Mouse (Mus musculus) gastrocnemius, postnatal 14 days (tissue): ENCODE measurements at regions not wholly inside any gene's neighbourhood (a gene's known extent, or its start where the extent isn't known, plus 50 kb on each side); places are given as distances from the start of the nearest gene placed in this dataset.

Source experiments
- DNase-seq: peaks from one replicate; pipeline ENCODE4 v3.0.0; 2021; ENCODE audit warnings: mixed read lengths
- intact Hi-C: fragments of 180-260 bp; cut with DNase I; formaldehyde crosslinking; loops from one replicate; pipeline ENCODE4 v1.15.1; 2025; ENCODE audit warnings: low total_unique reads

DNA sequence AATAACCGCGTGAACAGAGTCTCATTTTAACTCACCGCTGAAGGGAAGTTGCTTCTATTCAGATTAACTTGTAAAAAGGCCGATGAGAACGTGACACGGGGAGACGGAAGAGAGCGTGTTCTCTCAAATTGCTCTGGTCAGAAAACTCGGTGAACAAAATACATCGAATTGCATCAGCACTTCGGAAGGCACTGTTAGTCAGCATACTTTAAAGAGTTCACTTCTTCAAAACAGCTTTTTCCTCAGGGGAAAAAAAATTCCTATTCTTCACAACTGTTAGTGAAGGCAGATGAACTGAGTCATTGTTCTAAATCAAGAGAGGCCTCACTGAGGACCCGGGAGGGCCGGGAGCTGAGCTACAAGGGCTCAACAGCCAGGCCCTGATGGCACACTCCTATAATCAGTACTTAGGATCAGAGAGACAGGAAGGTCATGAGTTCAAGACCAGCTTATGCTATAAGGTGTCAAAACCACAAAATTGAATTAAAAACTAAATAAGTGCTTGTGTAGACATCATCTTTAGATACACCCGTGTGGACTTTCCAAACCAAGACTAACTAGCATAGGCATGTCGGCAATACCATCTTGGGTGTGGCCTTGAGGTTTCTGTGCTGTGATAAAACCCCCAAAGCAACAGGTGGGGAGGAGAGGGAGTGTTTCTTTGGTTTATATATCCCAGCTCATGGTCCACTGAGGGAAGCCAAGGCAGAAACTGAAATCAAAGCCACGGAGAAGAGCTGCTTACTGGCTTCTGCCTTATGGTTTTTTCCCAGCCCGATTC is 131.2 kb upstream of the Dyrk2 start:
- DNase-seq: no peak
- intact Hi-C loops: no loop called here

DNA sequence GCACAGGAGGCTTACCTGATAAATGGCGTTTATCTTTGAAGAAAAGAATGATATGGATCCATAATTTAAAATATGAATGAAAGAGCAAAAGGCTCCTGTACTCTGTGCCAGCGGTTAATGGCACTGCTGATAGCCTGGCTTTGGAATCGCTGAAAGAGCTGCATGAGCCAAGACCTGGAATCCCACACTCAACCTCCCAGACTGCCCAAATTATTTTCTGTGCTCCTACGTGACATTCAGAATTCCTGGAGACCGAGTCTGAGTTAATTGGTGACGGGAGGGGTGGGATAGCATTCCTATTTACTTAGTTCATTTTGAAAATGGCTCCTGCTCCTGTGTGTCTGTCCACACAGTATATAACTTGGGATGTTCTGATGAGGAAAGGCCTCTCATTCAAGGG is 129.0 kb upstream of the Dyrk2 start:
- intact Hi-C loops: no loop called here
- DNase-seq: no peak

DNA sequence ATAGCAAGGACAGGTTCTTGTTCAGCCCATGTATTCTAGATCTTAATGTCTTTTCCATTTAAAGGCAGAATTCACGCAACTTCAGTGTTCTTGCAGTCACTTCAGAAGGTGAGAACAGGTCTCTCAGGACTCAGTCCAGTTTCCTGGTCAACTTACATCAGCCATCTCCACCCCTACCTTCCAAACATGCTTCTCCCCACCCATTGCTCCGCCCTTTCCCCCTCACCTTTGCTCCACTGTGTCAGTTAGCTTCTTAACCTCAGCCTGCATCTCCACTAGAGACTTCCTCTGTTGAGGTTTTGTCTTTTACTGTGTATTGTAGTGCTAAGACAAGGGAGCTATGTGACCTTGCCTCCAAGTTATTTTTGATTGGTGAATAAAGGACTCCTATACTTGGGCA is 127.0 kb upstream of the Dyrk2 start:
- DNase-seq: no peak
- intact Hi-C loops: no loop called here

DNA sequence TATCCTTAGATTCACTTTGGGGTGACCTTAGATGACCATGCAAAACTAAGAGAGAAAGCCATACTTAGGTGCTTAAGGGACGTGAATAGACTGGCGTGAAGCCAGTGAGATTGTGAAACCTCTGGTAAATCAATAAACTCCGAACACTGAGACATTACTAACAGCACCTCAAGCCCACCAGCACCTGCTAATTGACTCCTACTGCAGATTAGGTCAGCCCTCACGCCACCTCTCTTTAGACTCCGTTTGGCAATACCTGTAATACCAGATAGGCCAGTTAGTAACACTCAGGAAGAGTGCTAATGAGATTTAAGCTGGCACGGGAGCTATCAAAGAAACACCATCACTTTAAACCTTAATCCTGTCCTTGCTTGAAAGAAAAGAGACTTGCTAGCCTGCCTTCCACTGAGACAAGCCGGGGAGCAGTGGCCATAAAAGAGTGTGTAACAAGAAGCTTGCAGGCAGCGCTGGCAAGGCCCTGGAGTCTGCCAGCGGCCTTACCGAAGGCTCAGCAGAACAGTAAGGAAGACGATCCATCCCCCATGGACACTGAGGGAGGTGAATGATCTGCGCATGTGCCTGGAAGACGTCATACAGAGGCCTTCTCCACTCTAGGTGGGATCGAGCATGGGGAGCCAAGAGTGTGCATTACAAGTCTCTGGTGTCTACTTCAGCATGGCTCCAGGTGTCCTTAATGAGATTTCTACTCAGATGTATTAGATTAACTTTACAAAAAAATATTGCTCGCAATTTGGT is 124.0 kb upstream of the Dyrk2 start:
- intact Hi-C loops: no loop called here
- DNase-seq: no peak

DNA sequence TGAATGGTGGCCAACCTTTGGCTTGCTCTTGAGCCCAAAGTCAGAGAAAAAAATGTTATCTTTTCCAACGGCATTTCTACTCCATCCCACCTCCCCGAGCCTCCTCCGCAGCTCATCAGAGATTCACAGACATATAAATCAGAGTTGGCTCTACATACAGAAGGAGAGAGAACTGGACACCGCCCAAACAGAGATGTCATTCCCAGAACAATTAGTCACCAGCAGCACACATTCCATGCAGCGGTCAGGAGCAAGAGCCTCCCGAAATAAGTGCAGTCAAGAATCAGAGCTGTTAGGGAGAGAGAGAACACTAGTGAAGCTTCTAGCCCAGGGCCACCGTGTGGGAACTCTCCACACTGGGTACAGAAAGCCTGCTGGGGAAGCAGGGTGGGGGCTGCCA is 121.2 kb upstream of the Dyrk2 start:
- intact Hi-C loops: no loop called here
- DNase-seq: peak; percentile 56

DNA sequence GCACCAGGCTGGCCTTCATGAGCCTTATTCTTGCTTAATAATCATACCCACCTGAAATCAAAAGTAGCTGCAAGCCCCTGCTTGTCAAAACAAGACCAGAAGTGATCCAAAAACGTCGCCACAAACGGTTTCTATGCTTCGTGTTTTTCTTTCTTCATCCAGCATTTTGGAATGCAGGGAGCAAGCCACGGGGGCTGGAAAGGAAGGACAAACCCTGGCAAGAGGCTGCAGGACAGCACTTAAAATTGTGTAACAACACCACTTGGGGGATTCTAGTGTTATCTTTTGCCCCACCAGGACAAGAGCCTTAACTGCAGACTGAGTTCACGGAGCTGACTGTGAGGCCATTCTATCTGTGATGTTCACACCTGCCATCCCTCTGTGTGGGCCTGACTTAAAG is 120.5 kb upstream of the Dyrk2 start:
- peak; percentile 41 for DNase-seq
- intact Hi-C loops: no loop called here

DNA sequence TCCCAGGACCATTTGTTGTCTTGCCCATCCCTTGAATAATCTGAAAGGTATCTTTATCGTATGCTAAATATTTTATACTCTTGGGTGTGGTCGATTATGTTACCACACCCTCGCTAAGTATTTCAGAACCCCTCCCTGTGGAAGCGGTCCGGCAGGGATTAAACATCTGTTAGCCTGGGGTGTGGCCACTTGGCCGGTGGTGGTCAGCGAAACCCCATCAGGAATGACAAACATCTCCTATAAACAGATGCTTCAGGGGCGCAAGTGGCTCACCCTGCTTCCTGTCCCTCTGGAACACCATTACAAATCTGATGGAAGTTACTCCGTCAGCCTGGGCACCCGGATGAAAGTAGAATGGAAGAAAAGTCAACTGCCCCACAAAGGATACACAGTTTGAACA is 119.8 kb upstream of the Dyrk2 start:
- peak; percentile 18 for DNase-seq
- intact Hi-C loops: no loop called here

DNA sequence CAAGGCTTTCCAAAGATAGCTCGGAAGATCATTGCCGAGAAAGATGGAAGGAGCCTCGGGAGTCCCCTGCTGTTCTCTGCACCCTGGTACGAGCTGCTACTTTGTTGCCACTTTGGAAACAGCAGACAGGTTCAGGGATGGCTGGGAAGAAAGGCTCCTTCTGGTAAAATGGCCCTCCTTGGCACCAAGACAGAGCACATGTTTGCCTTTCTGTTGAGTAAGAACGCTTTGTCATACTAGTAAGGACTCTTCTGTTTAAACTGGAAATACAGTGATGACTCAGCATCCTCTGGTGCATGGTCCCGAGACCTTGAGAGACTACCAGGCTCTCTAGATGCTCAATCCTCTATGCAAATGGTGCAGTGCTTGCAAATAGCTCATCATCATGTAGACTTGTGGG is 118.2 kb upstream of the Dyrk2 start:
- no peak for DNase-seq
- intact Hi-C loops: no loop called here

DNA sequence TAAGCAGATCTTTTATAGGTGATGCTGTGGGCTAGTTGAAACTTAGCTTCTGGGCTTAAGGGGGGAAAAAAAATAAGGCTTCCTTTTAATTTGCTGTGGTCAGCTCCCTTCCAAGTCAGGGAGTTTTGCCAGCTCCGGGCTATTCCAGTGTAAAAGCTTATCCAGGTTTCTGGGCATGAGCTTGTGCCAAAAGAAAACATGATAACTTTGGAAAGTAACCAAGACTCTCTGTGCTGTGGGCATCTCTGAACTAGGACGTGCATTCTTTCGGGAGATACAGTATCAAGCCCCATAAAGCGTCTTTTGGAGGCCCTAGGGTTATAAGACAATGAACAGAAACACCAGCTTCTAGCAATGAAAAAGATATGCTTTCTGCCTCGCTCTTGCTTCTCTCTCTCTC is 114.6 kb upstream of the Dyrk2 start:
- intact Hi-C loops: no loop called here
- peak; percentile 61 for DNase-seq

DNA sequence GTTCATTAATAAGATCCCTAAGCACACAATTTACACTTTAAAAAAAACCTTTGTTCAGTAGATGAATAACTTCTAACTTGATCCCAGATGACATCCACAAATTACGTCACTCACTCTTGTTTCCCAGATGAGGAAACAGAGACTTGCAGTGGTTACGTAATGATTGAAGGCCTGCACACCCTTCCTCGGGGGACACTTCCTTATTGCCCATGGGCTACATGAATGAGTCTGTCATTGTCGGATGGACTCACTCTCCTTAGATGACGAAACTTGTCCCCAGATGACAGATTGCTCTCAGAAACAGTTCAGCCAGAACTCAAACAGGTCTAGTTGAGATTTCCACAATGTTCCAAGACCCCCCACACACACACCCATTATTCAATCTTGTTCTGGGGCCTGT is 111.4 kb upstream of the Dyrk2 start:
- no peak for DNase-seq
- intact Hi-C loops: no loop called here

DNA sequence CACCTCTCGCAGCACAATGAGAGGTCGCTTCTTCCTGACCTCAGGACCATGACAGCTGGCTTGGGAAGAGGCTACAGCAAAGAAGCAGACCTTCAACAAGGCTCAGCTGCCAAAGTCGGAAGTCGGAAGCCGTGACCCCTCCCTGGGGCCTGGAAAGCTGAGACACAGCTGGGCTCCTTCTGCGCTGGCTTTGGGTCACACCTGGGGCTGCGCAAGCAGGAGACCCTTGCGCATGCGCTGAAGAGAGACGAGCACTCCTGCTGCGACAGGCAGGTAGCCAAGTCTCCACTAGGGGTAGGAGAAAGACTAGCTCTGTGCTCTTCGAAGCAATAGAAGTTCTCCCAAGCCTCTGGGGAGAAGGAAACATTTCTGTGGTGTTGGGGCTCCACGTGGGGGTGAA is 109.3 kb upstream of the Dyrk2 start:
- intact Hi-C loops: no loop called here

DNA sequence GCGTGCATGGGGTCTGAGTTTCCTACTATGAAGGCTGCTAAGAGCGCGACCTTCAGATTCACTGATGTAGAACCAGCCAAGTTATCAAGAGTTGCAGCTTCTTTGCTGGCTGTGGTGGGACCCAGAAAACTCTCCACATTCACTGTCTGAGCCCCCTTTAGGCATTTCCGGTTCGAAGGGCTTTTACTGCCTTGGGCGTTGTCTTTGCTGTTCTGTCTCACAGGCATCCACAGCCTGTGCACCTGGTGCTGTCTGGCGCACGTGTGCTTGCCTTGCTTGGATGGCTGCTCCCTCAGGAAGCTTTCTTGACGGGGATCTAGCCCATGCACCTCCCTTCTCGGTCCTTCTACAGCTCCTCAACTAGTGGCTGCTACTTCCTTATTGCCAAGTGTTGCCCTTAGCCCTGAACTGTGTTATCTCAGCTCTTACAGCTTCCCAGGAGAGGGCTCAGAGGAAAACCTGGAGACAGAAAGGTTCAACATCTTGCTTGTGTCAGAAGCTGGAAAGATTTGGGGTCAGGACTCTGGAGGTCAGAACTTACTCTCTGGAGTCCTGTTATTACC is 108.3 kb upstream of the Dyrk2 start:
- intact Hi-C loops: no loop called here
- DNase-seq: no peak

More for the DNA sequence above, 109.3 kb upstream of the Dyrk2 start:
- peak; percentile 40 for DNase-seq

DNA sequence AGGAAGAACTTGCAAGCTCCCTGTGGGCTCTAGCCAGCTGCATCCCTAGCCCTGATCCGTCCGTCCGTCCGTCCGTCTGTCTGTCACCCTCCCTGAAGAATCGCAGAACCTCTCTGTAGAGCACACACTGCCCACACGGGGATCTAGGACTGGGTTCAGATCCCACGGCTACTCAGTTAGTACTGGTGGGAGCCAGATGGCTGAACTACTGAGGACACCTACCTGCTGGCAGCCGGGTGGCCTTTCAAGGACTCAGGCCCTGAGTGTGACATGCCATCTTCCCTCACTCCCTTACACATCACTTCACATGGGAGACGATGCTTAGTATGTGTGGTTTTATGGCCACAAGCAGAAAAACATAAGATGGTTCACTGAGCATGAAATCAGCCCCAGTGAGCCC is 106.4 kb upstream of the Dyrk2 start:
- intact Hi-C loops: no loop called here
- DNase-seq: no peak

DNA sequence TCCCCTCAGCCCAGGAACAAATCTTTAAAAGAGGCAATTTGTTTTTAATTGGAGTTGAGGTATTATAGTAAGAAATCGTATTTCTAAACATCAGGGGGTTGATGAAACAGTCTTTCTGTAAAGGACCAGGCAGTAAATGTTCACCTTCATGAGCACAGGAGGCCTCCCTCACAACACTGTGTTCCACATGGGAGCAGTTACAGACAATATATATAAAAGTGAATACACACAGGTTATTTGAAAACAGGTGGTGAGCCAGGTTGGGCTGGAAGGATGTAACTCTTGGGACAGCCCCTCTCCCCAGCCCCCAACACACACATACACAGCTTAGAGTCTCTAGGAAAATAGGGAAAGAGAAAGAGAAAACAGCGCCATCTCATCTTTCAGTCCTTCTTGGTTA is 105.8 kb upstream of the Dyrk2 start:
- intact Hi-C loops: no loop called here
- DNase-seq: no peak

DNA sequence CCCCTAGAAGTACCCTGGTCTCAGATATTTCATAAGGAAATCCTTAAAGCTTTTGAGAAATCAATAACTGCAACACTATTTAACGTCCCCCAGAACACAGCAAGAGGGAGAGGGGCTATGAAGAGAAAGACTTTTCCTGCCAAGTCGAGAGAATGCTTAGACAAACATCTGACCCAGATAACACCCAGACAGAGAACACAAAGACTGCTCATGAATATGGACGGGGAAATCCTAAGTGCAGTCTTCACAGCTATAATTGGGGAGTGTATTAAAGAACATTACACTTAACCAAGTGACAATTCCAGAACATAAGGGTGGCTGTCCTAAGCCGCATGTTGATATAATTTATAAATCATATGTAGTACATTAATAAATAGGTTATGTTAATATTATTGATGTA is 103.3 kb upstream of the Dyrk2 start:
- intact Hi-C loops: no loop called here
- DNase-seq: no peak

DNA sequence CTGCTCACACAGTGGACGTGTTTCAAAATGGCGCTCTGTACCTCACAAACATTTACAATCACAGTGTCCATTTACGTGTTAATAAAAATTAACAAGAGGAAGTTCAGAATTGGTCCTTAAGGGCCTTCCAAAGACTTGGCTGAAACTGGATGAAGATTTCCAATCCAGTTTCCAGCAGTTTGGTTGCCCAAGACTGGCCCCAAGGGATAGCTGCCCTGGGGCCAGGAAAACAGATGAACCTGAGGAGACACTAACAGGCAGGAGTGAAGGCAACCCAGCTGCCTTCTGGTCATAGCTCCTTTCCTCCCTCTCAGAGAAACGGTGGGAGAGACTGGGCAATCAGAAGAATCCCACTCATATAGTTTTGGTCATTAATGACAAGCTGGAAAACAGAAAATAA is 102.6 kb upstream of the Dyrk2 start:
- no peak for DNase-seq
- intact Hi-C loops: no loop called here

DNA sequence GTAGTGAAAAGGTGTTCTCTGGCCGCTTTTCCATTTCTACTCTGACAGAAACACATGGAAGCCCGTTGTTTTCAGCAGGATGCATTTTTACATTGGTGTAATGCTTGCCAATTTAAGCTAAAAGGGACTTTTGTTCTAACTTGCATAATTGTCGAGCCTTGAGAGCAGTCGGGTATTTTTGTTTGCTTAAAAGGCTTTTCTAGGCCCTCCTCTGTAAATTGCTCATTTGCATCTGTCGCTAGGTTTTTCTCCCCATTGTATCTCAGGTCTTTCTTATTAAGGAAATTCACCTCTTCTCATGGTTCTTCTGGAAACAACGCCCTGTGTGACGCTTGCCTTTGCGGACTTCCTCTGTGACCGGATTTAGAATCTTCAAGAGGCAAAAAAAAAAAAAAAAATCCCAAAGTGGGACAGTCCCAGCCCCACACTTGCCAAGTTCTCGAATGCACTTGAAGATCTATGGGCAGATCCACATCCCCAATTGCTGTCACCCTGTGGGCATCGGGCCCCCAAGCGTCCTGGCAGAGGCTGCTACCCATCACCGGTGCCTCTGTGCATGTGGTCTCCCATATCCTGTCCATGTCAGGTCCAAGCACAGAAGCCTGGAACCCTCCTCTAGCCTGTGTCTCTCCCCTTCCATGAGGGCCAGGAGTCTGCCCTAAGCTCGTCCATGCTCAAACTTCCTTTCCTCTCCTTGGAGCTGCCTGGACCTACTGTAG is 100.6 kb upstream of the Dyrk2 start:
- intact Hi-C loops: no loop called here
- DNase-seq: no peak

DNA sequence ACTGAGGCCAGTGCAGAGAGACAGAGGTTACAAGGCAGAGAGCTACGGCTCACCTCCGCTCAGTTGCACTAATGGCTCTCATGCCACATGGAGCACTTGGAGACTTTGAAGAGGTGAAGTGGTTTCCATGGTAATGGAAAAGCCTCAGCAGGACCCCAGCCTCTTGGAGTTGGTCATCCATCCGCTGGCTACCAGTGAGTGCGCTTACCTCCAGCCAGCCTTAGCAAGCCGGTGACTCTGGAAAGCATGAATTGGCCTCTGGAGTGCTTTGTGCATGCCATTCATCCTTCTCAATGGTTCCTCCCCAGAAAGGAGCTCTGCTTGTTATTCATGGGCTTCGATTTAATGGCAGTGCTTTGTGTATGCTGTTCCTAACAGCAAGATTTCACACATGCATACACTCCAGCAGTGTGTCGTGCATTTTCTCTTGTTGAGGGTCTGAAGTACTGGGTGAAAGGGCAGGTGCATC is 91.7 kb upstream of the Dyrk2 start:
- no peak for DNase-seq
- intact Hi-C loops: no loop called here

DNA sequence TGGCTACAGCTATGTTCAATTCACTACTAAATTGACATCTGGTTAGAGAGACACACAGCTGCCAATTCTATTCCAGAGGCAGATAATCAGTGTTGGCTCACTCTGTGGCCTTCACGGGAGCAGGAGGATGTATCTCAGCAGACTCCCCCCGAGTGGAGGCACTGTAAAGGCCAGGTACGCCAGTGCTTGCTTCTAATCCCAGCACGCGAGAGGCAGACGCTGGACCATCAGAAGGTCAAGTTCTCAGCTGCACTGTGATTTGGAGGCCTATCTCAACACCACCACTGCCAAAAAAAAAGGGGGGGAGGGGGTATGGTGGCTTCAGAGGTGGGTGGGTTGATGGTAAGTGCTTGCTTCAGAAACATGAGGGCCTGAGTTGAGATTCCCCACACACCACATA is 90.1 kb upstream of the Dyrk2 start:
- no peak for DNase-seq
- intact Hi-C loops: no loop called here

DNA sequence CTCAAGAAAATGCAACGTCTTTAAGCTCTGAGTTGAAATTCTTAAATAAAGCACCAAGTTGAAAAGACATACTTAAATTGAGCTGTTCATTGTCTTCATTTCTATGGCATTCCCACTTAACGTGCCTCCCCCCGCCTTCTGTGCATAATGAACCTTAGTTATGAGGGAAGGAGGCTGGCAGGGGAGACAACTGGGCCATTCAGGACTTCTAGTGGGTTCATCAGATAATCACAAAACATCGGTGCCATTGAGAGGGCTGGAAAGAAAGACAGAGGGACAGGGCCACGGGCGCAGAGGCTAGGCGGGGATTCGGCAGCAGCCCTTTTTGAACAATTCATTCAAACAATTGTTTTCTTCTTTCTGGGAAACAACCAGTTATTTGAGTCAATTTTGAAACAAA is 89.6 kb upstream of the Dyrk2 start:
- intact Hi-C loops: no loop called here

More for the DNA sequence above, 89.6 kb upstream of the Dyrk2 start:
- no peak for DNase-seq
